Mouse (Mus musculus) heart, adult 2 months (tissue): ENCODE measurements at regions not wholly inside any gene's neighbourhood (a gene's known extent, or its start where the extent isn't known, plus 50 kb on each side); places are given as distances from the start of the nearest gene placed in this dataset.
"Not testable (repeated sequence)": the region's sequence is repeated elsewhere in the genome, so short reads cannot be mapped to it uniquely, and the experiment has no call there.

Experiments
- CTCF ChIP-seq: fragments of 200-600 bp; IDR thresholded peaks from 2 replicates; pipeline ENCODE4 v1.8.1; 2022; ENCODE audit warnings: antibody characterized with exemption, mild to moderate bottlenecking, moderate library complexity
- POLR2A ChIP-seq: fragments of 200-500 bp; IDR thresholded peaks from 2 replicates; pipeline ENCODE4 v1.6.1; 2011; ENCODE audit warnings: mild to moderate bottlenecking, low read depth, low read length, control low read depth; ENCODE audit not compliant: insufficient read depth

- TF ChIP-seq POLR2A, CTCF: not testable (repeated sequence)
Observed at GRCm38 (mm10) chr14:52913814-52914213, 418.3 kb upstream of the Olfr1507 start.
